Mouse (Mus musculus): ENCODE data around the gene Dlgap3.

Gene Dlgap3

DNA sequence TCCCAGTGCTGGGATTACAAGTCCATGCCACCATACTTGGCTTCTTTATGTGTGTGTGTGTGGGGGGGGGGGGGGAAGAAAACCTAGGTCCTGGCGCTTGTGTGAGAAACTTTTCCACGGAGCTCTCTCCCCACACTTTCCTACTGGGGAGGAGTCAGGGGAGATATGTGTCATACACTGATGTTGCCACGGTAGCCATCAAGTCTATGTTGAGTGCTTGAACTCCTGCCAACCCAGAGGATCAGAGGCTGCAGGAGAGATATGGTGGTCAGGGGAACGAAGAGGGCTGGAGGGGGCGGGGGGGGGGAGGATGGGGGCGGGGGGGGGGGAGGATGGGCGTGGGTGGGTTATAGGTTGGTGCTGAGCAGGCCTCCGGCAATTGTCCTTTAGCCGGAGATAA lies 46.8 kb downstream of the Dlgap3 start:
- DNase-seq (ENCODE audit: low spot score): no peak

DNA sequence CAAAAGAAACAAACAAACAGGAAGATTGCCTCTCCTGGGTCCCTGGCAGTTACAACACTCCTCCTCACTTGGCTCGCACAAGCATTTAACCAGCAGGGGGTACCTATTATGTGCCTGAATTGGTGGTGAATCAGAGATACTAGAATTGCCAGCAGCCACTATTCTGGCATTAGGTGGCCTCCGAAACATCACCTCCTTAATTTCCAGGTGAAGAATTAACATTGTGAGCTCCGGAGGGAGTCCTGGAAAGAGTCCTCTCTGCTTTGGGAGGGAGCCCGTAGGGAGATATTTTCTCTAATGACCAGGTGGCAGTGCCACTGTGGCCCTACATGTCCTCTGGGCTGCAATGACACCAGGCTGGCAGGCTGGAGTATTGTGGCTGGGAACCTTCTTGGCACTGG lies 47.2 kb downstream of the Dlgap3 start:
- no peak for DNase-seq (ENCODE audit: low spot score)

DNA sequence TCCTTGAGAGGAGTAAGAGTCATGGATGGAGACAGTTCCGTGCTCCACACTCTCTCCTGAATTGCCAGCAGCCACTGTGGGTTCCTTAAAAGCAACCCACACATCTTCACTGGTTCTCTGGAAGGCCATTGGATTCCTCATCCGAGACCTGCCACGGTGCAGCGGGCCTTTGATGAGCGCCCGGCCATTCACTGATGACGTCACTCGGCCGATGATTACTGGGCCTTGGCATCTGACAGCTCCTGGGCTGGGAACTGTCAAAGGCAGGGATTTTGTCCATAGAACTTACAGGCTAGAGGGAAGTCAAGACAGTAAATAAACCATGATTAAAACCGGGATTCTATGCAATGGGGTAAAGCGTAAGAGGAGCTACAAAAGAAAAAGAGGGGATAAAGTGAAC lies 48.0 kb downstream of the Dlgap3 start:
- DNase-seq (ENCODE audit: low spot score): no peak

DNA sequence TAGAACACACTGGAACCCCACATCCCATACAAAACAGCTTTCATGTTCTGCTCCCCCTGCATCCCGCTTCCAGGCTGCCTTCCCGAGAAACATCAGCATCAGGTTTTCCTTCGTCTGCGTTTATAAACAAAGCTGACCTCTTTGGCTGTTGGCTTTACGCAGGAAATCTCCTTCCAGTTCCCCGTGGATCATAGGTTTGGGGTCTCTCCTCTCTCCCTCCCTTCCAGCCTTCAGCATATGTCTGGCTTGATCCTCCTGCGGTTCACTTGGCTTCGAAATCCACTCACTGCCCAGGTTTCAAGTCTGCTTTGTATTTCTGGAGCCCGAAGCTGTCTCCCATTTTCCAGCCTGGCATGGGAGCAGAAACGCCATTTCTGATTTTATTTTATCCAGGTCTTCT lies 54.3 kb downstream of the Dlgap3 start:
- DNase-seq (ENCODE audit: low spot score): no peak

DNA sequence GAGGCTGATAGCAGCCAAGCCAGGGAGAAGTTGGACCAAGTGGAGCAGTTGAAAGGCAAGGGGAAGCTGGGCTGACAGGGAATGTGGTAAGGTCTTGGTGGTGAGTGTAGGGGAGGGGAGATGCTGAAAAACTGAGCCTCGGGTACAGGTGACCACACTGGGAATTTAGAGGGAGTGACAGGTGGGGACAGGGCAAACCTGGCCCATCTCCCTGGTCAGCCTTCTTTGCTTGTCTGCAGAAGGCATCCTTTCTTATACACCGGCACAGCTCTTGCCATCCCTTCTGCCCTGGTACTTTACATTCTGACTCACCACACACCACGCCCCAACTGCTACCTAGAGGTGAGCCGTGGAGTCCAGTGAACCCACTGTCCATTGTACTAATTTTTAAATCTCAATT lies 54.8 kb downstream of the Dlgap3 start:
- no peak for DNase-seq (ENCODE audit: low spot score)

DNA sequence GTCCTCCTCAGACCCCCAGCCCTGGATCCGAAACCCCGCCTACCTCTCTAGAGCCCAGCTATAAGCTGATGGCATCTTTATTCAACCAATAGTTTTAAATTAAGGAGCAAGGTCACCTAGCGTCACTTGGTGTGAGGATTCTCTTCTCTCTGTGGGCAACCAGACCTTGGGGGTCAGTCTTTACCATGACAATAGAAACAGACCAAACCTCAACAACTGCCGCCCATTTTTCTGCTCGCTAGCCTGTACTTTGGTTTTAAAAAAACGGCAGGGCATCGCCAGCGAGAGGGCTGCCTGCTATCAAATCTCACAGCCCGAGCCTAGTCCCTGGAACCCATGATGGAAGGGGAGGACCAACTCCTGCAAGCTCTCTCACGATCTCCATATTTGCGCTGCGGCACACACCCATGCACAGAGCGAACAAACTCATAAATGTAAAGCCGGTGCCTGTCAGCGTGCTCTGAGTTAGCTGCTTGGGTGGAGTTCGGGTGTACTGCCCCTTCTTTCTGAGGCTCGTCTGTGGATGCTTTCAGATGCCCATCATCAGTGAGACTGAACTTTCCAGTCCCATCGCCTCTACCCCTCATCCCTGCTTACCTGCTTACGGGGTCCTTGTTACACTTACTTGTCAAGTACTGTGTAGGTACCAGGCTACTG lies 55.6 kb downstream of the Dlgap3 start:
- DNase-seq (ENCODE audit: low spot score): no peak

DNA sequence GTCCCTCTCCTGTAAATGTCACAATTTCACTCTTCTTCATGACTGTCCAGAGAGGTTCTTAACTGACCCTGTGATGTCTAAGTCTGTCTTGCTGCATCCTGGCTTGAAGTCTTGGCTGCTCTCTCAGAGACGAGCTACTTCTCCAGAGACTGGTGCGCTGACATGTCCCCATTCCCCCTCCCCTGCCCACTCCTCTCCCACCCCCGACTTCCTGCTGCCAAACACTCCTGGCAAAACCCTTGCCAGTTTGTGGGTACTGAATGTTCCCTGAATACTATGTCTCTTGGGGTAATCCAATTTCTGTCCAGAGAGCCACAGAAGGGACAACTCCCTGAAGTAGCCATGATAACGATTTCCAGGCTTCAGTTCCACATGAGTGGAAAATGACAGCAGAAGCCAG lies 57.1 kb downstream of the Dlgap3 start:
- no peak for DNase-seq (ENCODE audit: low spot score)

DNA sequence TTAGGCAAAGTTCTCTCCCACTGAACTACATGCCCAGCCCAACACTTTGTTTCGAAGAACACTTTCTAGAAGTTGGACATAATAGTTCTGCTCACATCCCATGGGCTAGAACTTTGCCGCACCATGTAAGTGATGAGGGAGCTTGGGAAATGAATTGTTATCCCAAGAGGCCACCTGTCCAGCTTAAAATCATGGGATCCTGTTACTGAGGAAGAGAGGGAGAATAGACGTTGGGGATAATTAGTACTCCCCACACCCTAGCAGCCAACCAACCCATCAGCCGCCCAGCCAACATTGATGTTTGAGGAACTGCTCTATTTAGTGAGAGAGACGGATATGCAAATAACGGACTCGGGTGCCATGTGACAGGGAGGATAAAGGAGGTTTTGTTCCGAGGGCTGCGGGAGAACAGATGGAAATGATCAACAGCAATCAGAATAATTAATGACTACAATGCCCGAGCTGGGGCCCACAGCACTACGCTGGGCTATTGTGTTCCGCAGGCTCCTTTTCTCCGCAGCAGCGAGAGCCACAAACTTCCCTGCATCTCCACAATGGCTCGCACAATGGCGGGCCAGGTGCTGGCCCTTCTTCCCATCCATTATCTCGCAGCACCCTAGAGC lies 58.2 kb downstream of the Dlgap3 start:
- no peak for DNase-seq (ENCODE audit: low spot score)

DNA sequence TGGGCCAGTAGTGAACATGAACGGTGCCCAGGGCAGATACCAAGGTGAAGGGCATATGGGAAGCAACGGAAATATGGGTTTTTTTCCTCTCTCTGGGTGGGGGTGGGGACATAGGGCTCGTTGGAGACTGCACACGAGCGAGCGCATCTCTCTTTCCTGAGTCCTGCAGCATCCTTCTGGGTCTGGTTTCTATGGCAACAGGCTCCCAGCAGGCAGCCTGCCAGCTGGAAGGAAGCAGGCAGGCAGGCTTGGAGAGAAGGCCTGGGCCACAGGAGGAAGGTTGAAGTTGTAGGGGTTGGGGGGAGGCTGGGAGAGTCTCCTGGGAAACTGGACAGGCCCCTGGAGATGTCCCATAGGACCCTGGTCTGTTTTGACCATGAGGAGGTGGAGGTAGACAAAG lies 63.0 kb downstream of the Dlgap3 start:
- DNase-seq (ENCODE audit: low spot score): peak; percentile 79

DNA sequence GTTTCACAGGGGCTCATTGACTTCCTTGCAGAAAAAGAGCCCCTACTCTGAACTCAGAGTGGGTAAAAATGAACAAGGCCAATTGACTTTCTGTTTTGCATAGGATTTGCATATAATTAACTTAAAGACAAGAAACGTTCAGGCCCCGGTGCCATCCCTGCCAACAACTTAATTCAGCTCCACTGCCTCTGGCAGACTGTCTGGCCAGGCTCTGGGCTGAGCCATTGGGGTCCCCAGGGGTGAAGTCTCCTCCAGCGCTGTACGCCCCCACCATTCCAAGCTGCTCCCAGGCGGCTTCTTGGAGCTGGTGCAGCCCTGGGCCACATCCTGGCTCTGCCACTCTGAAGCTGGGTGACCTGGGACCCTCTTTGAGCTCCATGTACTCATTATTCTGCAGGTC lies 63.5 kb downstream of the Dlgap3 start:
- DNase-seq (ENCODE audit: low spot score): no peak

DNA sequence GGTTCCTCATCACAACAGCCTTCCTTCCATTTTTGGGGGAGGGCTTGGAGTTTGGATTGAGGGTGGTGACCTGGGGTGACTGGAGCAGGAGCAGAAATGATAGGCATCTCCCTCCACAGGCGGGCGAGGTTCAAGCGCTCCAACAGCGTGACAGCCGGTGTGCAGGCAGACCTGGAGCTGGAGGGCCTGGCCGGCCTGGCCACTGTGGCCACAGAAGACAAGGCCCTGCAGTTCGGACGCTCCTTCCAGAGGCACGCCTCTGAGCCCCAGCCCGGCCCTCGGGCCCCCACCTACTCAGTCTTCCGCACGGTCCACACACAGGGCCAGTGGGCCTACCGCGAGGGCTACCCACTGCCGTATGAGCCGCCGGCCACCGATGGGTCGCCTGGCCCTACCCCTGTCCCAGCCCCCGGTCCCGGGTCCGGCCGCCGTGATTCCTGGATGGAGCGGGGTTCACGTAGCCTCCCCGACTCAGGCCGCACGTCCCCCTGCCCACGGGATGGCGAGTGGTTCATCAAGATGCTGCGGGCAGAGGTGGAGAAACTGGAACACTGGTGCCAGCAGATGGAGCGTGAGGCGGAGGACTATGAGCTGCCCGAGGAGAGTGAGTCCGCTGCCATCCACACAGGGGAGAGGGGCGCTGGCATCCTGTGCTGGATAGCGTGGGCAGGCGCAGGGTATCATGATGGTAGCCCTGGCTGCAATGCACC lies 64.6 kb downstream of the Dlgap3 start:
- no peak for DNase-seq (ENCODE audit: low spot score)

DNA sequence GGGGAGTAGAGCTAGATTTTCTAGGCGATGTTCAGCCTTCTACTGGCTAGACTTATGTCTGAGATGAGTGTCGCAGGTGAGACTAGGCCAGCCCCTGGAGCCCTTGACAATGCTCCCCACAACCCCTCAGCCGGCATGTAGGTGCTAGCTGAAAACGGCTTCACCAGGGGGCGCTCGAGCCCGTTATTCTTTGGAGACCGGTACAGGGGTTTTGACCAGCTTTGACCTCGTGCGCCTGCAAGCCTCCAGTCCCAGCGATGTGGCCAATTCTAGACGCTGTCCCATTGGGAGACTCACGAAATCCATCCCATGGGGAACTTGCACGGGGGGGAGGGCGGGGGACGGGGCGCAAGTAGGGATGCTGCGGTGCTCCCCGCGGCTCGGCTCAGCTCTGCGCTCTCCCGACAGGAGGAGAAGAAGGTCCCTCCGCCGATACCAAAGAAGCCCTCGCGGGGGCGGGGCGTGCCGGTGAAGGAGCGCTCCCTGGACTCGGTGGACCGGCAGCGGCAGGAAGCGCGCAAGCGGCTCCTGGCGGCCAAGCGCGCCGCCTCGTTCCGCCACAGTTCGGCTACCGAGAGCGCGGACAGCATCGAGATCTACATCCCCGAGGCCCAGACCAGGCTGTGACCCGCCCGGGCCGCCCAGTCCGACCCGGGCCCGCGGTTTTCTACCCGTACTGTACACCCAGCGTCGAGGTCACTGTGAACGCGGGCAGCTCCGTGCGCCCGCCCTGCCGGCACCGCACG lies 66.9 kb downstream of the Dlgap3 start:
- DNase-seq (ENCODE audit: low spot score): peak; percentile 83

DNA sequence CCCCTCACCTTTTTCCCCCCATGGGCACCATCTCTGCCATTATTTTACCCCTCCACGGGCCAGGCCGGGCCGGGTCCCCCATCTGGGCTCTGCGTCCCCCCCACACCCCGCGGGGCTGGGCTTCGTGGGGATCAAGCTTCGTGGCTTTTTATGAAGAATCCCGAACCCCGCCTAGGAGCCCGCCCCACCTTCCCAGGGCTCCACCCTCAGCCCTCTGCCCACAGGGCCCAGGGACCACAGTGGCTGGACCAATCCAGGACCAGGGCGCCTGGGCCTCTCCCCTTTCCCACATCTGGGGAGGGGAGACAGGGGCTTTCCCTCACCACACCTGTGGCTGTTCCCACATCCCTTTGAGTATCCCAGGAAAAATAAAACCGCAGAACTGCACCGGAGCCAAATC lies 67.6 kb downstream of the Dlgap3 start:
- DNase-seq (ENCODE audit: low spot score): no peak

DNA sequence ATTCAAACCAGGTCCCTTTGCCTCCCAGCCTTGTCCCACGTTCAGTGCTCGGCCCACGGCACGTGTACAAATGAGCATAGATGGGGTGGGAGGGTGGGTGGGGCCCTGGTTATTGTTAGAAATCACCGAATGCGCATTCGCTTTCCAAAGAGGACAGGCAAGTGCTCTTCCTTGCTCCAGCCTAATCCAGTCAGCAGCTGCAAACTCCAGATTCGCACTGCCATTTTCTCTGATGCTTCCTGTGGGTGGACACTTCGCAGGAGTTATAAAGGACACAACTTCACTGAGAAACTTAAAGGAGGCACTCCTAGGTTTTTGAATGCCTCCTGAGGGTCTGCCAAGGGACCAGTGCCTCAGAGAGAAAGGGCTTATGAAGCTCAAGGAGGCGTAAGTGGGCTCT lies 68.3 kb downstream of the Dlgap3 start:
- DNase-seq (ENCODE audit: low spot score): no peak

DNA sequence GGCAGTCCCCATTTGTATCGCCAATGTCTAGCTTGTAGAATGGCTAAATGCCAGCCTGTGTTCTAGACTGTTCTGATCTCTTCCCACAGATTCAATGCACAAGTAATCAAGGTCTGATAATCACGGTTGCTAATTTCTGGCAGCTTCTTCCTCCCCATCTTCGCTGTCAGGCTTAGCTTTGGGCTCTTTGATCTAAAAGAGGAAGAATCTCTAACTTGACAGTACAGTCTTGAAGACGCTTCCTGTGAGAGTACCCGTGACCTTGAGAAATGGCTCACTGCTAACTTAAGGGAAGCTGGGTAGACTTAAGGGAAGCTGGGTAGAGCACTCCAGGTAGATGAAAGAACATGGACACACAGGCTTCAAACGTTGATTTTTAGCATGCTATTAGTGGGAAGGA lies 73.7 kb downstream of the Dlgap3 start:
- no peak for DNase-seq (ENCODE audit: low spot score)

DNA sequence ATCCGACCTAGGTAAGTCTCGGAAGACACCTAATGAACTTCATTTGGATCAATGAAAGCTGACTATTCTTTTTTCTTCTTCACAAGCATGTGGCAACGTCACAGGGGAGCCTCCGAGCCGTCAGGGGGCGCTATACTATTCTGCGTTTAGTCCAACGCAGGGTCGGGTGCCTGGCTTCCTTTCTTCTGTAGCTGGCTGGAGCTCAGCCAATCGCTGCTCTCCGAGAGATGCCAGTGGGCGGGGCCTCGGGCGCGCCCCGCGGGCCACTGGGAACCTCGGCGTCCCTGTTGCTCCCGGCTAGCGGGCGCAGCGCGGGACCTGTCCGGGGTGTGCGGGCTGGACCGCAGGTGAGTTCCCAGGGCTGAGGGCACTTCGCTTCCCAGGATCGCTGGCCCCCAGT lies 74.5 kb downstream of the Dlgap3 start, which contains the start of gene Smim12:
Gene Smim12, plus strand, starts transcription at position 233 of the 400 bp plus-strand sequence.
- DNase-seq (ENCODE audit: low spot score): peak; percentile 99

DNA sequence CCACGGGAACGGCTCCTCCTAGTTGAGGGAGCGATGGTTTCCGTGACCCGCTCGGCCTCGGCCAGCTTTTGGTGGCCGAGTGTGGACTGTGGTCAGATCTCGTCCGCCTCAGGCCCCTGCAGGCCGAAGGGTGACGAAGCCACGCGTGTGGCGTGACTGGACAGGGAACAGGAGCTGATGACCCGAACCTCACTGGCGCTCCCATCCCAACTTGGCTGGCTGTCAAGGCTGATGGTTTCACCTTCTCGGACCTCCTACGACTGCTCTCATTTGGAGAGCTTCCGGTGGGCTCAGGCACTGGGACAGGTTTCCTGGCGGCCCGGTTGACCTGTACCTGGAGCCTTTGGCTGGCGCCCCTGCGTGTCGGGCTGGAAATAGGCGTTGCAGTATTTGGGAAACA lies 74.9 kb downstream of the Dlgap3 start:
- DNase-seq (ENCODE audit: low spot score): no peak

DNA sequence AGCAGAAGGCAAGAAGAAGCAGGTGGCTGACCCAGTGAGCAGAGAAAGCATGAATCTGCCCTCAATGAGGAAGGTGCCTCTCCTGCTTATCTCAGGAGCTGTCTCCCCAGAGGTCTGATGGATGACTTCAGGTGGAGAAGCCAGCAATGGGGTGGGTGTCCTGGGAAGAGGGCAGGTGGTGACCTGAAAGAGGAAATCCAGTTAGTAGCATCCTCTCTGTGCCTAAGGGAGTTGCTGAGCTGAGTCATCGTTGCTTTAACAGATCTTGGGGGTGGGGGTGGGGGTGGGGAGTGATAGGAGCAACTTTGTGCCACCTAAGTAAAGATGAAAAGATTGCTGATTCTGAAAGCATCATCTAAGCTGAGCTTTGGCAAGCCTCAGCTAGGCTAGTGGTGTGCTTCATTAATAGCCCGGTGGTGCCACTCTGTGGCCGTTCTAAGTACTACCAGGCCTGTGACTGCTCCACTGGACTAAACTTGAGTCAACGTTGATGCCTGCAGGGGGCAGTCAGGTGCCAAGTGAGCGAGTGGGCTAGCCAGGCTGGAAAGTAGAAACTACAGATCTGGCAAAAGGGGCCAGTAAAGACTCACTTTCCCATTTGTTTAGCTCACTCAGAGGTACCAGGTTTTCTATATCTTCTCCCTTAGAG lies 80.8 kb downstream of the Dlgap3 start:
- DNase-seq (ENCODE audit: low spot score): peak; percentile 99

DNA sequence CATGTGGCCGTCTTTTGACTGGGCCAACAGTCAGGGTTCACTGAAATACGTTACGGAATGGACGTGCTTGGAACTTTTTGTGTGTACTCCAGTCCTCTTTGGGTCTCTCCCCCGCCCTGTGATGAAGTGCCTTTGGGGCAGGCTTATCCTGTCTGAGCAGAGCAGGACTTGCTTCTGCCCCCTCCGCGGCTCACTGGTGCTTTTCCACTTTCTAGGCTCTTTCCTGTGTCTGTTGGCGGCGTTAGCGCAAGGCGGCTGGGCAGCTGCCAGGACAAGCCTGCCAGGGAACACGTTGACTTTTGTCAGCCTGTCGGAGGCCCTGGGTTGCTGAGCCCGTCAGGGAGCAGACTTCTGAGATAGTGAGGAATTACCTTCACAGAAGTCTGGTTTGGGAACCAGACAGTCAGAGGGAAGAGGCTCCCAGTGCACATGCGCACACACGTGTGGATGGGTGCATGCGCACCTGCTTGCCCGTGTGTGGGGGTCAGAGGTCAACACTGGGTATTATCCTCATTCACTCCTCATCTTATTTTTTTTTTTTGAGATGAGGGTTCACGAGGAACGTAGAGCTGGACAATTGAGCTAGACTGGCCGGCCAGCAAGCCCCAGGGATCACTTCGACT lies 83.1 kb downstream of the Dlgap3 start:
- peak; percentile 48 for DNase-seq (ENCODE audit: low spot score)

DNA sequence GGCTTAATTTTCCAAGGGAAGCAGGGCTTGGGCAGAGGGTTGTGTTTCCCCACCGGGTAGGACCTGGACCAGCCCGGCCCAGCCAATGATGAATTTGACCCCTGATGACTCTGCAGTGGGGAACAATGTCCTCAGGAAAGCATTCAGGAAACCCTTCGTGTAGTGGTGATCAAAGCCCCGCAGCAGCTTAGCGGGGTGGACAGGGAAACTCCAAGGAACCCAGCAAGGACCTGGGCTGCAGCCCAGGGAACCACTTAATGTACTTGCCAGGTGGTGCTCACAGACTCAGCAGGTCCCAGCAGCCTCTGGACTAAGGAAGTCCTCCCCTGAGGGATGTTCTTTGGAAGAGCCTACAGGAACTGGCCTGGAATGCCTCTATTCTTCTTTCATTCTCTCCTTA lies 87.7 kb downstream of the Dlgap3 start:
- DNase-seq (ENCODE audit: low spot score): no peak

DNA sequence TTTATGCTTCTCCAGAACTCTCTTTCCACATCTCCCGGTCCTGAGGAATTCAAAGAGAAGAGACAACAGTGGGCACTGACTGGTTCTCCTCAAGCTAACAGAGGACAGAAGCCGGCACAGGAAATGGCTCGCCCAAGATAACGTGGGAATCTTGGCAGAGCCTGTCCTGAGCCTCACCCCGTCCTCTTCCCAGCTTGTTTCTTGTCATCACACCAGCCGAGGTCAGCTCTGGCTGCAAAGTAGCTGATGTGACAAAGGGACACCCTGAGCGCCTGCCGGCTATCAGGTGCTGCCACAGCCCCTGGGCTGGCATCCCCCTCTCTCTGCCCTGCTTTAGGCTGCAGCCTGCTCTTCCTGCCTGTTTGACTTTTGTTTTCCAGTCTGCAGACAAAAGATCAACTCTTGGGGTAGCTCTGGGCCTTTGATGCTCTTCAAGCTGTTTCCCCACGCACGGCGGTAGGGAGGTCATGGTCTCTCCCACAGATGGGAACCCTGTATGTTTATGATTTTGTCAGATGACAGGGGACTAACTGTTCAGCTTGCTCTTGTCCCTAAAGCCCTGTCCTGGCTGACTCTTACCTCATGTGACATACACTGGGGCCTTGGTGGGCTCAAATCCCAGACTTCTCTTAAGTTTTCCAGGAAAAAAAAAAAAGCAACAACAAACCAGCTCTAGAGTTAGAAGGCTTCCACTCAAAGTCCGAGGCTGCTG lies 89.3 kb downstream of the Dlgap3 start:
- DNase-seq (ENCODE audit: low spot score): no peak
